Mouse (Mus musculus) urinary bladder, adult 18-20 months (tissue): ENCODE results near the gene Adcy9.

ENCODE experiments used
- DNase-seq, 2 experiments: peaks; one replicate each; pipeline ENCODE4 v3.0.0; 2022; ENCODE audit warnings: low spot score in 2 of 2, mixed read lengths in 2 of 2

Adcy9 gene

GRCm38 (mm10) chr16:4418776-4419545 lies 1.3 kb downstream of the Adcy9 start:
- no peak for DNase-seq

DNA sequence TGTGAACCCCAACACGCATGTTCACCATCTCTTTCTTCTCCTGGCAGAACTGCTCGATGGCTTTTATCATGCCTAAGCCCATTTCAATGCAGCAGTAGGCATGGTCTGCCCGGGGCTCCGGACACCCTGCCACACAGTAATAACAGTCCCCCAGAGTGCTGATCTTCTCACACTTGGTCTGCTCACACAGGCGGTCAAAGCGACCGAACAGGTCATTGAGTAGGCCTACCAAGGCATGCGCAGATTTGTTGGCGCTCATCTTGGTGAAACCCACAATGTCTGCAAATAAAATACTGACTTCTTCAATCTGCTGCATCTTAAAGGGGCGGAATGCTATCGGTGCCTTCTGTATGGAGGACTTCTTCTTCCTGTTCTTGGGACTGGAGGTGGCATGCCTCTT lies 2.2 kb downstream of the Adcy9 start:
- DNase-seq: no peak

DNA sequence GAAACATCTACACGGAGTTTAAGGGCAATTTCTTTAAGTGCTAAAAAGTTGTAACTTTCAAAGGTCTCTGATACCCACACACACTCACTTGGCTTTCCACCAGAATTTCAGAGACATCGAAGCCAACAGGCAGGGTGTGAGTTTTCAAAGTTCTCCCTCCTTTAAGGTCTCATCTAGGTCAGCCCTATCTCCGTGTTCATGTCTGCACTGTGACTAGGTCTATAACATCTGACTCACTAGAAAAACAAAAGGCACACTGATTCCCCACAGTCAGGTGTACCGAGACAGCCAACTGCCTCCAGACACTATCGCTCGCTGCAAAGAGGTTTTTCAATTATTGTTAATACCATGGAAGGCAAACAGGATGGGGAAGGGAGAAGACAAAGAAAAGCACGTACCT lies 2.8 kb downstream of the Adcy9 start:
- DNase-seq: no peak

DNA sequence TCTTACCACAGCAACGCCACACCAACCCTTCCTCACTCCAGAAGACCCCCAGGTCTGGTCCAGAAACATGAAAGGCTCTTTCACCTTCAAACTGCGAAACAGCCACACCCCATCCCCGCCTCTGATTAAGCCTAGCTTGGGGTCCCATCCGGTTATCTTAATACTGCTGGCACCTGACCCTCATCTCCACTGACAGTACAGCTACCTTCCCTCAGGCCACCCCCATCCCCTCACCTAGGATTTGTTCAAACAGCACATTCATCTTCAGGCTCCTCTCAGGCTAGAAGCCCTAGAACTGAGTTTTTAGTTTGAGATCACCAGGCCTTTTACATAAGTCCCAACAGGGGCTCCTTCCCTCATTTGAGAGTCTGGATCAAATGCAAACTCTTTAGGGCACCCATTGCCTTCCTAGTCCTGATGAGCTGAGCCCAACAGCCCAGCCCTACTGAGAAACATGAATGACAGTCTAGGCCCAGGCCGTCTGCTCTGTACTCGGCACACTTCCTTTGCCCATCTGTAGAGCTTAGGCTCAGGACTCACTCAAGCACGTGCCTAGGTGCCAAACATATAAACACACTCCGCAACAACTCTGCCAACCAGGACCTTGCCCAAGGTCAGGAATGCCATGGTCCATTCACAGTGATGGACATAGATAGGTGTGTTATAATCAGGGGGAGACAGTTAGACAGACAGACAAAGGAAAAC lies 5.3 kb downstream of the Adcy9 start:
- no peak for DNase-seq

GRCm38 (mm10) chr16:4413988-4414880 lies 6.1 kb downstream of the Adcy9 start:
- no peak for DNase-seq

DNA sequence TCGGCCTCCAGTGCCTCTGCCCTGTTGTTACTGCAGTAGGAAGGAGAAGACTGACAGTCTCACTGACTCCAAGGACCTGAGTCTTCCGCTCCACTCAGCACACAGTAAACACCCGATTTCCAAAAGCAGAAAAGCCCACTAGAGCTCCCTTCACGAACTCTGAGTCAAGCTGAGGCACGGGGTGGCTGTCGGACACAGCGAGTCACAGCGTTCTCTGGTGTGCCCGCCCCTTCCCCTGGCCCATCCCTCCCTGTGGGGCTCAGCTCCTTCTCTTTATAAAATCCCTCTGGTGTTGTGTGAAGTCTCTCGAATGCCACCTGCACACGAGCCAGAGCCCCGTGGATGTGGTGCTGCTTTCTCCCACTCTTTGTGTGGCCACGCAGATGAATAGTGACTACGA lies 7.0 kb downstream of the Adcy9 start:
- DNase-seq: no peak

GRCm38 (mm10) chr16:4412298-4412697 lies 8.0 kb downstream of the Adcy9 start:
- no peak for DNase-seq

DNA sequence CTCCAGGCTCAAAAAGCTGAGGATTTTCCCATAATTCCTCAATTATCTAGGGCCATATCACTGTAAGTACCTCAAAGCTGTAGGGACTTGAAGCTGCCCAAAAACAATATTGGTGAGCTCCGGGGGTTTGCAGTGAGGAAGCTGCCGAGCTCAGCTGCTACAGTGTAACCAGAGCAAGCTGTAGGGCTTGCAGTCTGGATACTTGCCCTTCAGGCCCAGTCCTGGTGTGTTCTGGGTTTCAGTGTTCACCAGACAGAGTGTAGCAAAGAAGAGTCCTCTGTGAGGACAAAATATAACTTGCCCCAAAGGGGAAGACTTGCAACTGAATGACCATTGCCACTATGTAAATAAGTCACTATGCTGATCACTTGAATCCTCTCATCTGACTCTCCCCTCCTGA lies 9.0 kb downstream of the Adcy9 start:
- DNase-seq: no peak

- no peak for DNase-seq
These were observed 12.8 kb downstream of the Adcy9 start for GRCm38 (mm10) chr16:4407536-4407935.

- no peak for DNase-seq
These were observed 13.6 kb downstream of the Adcy9 start for GRCm38 (mm10) chr16:4406706-4407105.

GRCm38 (mm10) chr16:4406047-4406586 lies 14.2 kb downstream of the Adcy9 start:
- no peak for DNase-seq

DNA sequence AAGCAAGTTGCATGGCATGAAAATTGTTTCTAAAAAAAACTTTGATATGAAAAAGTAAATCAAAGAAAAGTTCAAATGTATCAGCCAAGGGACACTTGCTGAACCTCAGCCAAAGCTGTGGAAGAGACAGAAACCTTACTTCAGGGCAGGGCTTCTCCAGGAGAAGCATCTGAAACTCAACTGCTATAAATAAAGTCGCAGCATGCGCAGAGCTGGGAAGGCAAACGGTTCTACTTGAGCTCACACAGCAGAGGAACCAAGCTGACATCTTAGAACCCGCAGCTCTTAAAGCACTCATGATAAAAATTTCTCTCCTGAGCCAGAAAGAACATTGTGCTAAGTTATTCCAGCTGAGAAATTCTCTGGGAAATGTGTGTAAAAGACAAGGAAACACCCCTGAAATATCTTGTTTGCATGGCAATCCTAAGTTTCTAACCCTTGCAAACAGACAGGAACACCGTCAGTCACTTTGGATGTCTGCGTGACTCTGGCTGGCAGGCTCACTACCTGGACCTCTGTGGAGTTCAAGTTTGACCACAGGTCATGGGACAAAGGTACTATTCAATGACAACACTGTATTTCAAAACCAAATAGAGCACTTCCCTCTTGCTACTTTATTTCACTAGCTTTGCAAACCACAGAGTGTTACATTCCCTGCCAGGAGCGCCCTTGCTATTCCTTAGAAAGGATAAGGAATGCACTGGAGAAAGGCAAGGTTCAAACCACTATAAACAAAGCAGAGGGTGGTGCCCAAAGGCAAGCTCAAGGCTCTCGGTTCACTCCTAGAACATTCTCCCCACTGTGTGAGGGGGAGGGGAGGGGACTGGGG lies 15.2 kb downstream of the Adcy9 start:
- DNase-seq: no peak

DNA sequence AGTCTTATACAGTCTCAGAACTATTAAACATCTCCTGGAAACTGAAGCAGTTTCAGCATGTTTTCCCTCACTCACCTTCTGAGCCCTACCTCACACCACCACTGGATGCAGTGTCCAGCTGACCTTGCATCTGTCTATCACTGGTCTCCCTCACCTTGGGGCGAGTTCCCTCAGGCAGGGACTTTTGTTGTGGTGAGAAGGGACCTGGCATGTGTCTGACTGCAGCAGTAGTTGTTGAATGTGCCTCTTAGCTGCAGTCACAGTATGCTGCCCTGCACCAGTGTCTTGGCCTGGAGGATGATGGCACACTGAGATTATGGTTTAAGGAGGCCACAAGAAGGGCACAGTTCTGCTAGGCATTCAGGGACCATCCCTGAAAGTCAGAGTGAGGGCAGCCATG lies 19.2 kb downstream of the Adcy9 start:
- DNase-seq: no peak

- no peak for DNase-seq
These were observed 20.7 kb downstream of the Adcy9 start for GRCm38 (mm10) chr16:4399471-4400223.

DNA sequence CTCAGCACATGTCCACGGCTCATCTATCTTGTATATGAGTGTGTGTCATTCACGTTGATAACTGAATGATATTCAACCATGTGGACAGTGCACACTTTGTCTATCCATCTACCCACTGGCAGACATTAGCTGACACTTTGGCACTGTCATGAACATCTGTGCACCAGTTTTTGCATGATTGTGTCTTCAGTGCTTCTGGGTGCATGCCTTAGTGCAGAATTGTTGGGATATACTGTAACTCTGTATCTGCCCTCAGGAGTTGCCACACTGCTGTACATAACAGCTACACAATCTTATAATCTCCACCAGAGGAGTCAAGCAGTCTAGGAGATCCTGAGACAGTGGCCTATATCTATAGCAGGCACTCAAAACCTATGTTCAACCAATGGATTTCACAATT lies 21.5 kb downstream of the Adcy9 start:
- DNase-seq: no peak

GRCm38 (mm10) chr16:4397636-4398035 lies 22.7 kb downstream of the Adcy9 start:
- DNase-seq: no peak

DNA sequence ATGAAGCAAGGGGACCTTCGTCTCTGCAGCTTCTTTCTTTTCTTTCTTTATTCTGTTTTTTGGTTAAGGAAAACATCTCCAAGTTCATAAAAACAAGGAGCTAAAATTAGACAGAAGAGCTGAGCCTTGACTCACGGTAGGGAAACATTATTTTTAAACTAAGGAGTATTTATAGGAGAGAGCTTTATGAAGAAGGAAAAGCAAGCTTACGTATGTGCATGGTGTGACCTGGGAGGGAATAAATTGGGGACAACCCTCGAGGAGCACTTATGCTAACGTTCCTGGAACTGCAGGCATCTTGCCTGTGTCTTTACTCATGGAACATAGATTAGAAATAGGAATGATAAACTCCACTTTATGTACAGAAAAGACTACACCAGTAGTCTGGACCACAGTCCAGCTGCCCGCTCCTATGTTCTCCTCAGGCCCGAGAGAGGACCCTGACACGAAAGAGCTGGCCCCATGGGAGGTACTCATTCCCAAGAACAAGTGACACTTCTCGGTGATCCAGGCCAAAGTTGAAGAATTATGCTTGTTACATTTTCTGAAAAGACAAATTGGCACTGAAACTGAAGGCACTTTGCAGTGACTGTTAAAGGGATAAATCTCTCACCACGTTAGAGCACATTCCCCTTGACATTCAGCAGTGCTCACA lies 24.5 kb downstream of the Adcy9 start:
- DNase-seq: no peak

GRCm38 (mm10) chr16:4394991-4395590 lies 25.2 kb downstream of the Adcy9 start:
- DNase-seq: no peak

GRCm38 (mm10) chr16:4383473-4384038 lies 36.7 kb downstream of the Adcy9 start:
- no peak for DNase-seq
